Mouse (Mus musculus): Measurements from ENCODE around the gene Tnik. TPM values are rescaled to one million over a fixed set of nuclear protein-coding genes. Genes with fewer than 3 reads are reported as not detected.

The Tnik gene
- 10 to 100 TPM; 44.9 to 49.8 TPM for polyA plus RNA-seq (2017; shearing (Covaris generic))

DNA sequence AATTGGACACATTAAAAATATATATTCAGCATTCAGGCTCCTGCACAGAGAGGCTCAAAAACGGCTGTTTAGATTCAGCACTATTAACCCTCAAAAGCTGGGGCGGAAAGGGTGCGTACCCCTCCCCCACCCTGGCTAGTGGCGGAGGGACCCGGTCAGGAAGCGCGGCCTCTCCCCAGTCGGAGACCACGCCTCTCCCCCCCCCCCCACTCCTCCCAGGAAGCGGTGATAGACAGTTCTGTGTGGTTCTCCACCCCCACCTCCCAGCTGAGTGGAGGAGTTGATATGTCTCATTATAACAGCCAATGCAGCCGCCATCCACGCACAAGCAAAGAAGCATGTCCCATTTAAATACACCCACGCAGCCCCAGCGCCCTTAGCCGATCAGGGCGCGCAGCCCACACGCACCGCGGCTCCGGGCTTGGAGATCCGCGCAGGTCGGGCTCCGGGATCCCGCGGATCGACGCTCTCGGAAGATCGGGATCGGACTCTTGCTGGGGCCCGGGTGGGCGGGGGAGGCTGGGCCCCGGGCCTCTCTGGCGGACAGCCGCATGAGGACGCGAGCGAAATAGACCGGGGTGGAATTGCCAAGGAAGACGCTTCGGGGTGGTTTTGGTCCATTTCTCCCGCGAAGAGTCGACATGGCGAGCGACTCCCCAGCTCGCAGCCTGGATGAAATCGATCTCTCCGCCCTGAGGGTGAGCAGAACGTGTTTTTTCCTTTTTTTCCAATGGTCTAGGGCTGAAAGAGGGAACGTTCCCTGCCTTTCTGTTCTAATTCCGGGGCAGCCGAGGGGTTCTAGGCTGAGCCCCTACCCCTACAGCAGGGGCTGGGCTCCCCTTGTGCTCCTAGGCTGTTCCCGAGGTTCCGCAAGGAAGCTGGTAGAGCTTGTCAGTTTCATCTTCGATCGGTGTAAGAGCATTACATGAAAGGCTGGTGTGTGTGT is at the start of gene Tnik:
Tnik (plus strand) TSS at position 213 of the 946 bp plus-strand sequence.
- peak; percentile 88 for ATAC-seq

- ATAC-seq, result no peak
Observed at GRCm38 (mm10) chr3:28214886-28215311, 48.1 kb upstream of the Tnik start.

- ATAC-seq, result no peak
Observed at GRCm38 (mm10) chr3:28217001-28217400, 46.0 kb upstream of the Tnik start.

- ATAC-seq, result no peak
Observed at GRCm38 (mm10) chr3:28219533-28219932, 43.5 kb upstream of the Tnik start.

DNA sequence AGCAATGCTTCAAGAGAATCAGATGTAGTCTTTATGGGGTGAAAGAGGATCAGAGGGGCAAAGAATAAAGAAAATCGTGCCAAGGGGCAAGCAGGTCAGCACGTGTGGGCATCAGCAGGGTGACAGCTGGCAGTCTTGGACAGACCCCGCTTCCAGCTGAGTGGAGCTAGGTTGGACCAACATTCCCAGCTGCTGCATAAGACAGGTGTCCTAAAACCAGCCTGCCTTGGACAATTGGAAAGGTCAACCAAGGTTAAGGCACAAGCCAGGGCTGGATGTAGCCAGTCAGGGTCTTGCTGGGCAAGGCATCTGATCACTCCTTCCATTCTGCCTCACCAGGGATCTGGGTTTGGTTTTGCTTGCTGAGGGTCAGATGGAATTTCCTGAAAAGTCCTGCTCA is 43.0 kb upstream of the Tnik start:
- no peak for ATAC-seq

DNA sequence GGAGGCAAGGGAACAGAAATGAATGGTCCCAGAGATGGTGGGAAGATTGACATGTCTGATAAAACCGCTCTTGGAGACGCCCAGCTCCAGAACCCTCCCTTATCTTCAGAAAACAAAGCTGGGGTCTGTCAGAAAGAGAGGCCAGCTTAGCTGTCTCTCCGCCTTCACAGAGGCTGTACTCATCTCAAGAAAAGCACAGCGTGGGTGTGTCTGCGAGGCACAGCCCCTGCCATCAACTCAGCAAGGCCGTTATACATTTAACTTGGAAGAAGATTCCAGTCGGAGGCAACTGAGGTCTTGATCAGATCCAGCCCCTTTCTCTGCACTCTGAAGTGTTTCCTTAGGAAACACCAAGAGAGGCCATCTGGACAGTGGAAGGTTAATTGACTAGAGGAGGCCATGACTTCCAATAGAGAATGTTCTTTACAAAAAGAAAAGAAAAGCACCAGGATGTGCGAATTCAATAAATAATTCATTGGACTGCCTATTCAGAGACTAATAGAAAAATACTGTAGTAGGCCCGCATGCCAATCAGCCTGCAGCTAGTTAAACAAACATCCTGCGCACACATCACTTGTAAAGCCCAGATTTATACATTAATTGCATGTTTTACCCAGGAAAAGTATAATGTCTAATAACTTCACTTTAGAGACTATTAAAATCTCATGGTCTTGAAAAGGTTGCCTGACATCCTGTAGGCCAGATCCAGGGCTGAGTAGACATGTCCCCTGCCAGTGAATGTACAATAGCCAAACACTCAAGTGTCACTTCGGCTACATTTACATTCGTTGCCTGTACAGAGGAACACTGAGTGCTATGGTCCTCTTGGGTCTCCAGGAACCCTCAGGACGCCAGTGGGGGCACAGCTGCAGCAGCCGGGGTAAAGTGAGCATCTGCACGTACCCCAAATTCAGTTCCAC is 38.3 kb upstream of the Tnik start:
- ATAC-seq, result no peak

- ATAC-seq, result no peak
Observed at GRCm38 (mm10) chr3:28225357-28225905, 37.6 kb upstream of the Tnik start.

- no peak for ATAC-seq
Observed at GRCm38 (mm10) chr3:28226181-28226580, 36.8 kb upstream of the Tnik start.

DNA sequence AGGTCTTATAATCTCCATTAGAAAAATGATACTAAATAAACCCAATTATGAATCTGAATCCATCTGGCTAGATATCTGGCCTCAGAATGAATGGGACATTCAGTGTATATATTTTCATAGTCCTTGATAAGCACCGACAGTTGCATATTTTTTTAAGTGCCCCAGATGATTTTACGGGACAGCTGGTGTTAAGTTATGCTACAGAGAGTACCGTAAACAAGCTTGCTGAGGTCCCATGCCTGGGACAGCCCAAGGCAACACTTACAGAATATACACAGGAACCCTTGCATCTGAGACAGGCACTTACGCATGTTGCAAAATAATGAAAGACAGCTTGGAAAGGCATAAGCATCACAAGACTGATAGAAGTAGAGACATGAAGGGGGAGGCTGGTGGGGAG is 34.1 kb upstream of the Tnik start:
- ATAC-seq, result no peak

DNA sequence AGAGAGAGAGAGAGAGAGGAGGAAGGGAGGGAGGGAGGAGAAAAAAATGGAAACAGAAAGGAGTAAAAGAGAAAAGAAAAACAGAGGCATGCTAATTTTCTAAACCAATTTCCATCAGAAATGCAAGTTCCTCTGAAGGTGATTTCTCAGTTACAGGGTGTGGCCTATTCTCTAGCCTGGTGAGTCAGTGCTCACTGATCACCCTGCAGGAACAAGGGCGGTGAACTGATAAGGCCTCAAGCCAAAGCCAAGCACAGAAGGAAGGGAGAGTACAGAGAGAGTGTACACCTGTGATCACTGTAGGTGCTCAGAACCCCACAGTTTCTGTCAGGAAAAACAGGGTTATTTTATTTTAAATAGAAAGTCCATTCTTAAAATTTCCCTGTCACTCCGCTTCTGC is 33.5 kb upstream of the Tnik start:
- ATAC-seq, result no peak

DNA sequence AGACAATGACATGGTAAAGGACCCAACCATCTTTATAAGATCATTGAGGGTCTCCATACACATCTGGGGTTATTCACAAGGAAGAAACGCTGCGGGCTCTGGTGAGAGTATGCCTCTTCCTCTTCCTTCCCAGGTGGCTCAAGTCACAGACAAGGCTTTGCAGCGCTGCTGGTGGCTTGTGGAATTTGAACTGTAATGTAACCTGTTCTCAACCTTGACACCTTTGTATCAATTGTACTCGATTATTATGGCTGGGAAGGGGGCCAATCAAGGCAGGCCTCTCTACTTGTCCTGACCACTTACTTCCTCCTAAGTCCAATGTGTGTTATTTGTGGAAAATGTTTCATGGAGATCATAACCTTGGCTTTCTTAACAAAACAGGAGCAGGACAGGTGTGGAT is 30.1 kb upstream of the Tnik start:
- ATAC-seq, result no peak

DNA sequence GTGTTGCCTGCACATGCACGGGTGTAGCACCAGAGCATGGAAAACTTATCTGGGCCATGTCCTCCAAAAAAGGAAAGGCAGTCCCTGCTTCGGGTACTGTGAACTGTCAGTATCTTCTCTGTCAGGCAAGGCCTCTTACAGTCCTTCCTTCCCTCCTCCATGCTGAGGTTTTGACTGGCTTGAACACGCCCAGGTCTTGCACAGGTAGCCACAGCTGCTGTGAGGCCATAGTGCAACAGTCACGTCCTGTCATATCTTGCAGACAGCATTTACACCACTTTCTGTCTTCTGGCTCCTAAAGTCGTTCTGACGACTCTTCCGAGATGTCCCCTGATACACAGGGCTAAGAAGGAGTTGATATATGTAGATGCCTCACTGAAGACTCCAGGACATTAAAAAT is 28.8 kb upstream of the Tnik start:
- ATAC-seq, result no peak

GRCm38 (mm10) chr3:28236689-28237088 is 26.3 kb upstream of the Tnik start:
- peak; percentile 54 for ATAC-seq

GRCm38 (mm10) chr3:28238136-28238535 is 24.9 kb upstream of the Tnik start:
- ATAC-seq, result no peak

DNA sequence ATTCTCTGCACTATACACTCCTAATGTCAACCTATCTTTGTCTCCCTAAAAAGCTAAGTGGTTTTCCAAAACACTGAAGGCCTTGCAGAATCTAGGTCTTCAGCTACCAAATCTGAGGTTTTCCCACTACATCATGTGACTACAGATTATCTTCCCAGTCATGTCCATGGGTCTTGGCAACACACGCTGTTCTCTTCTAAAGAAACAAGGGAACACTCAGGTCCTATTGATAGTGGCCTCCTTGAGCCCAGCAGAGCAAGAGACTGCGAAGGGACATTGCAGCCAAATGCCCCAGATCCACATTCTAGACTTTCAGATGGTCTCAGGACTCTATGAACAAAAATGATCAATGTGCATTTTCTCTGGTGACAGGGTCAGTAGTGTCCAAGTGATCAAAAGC is 20.5 kb upstream of the Tnik start:
- no peak for ATAC-seq

DNA sequence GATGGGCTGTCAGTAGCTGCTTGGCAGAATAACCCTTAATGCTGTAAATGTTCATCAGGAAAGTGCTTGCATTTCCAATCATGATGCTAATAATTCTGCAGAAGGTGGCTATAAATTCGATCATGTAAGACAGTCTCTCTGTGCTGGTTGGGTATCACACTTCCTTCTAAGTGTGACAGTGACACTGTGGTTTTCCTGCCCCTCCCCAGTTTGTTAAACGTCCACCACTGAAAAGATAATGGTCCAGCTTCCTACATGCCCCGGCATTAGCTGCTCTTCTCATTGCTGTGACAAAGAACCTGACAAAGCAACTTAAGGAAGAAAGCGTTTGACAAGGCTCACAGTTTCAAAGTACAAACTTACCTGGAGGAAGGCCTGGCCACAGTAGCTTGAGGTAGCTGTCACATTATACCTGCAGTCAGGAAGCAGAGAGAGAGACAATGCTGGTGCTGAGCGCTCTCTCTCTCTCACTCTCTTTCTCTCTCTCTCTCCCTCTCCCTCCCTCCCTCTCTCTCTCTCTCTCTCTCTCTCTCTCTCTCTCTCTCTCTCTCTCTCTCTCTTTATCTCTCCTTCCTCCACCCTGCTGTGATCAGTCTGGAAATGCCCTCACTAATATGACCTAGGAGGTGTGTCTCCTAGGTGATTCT is 18.6 kb upstream of the Tnik start:
- ATAC-seq, result no peak

DNA sequence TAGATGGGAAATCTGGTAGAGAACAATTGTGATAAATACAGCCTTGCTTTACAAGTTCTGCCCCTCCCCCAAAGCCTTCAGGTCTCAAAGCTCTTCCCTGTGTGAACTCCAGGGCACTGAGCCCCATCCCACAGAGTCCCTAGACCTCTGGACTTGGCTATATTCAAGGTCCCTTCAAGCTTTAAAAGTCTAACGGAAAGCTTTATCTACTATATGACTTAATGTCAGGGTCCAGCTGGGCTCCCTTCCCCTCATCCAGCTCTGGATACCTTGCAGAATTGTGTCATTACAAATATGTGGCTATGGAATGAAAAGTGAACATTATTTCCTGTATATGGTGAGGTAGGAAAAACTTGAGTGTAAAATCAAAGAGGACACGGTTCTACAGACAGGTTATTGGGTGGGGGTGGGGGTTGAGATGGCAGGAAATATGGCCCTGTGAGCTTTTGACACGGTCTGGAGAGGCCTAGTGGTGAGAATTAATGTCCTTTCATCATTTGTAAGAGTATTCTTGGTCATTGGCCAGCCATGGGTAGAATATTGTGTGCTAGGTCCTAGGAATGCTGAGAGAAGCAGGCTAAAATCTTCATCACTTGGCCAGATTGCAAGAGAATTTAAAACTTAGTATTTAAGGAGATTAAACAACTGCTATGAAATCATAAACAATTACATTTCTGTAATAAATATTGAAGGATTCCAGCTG is 14.6 kb upstream of the Tnik start:
- ATAC-seq, result no peak

GRCm38 (mm10) chr3:28255711-28256110 is 7.3 kb upstream of the Tnik start:
- ATAC-seq, result no peak

DNA sequence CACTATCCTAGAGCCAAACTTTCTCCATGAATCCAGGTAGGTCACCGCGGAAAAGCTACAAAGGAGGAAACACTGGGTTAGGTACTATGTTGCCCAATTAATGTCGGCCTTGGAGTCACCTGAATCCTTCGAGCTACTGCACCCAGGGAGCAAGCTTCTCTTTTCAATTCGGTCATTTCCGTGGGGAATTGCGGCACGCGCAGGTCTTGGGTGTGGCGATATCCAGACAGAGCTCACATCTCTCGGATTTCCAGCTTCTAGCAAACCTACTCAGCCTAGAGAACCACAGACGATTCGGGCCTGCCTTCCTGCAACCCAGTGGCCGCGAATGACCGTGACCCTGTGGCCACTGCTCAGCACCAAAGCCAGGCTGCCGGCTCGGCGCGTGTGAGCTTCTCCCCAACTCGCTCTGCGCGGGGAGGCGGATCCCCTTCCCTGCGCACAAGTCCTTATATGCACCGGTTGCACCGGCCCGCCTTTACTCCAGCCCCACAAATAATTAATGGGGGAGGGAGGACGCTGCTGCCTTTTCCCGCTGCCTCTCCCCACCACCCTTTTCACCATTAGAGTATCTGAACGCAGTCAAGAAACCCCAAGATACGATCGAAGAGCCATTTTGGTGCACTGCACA is 528 bp upstream of the Tnik start:
- ATAC-seq, result peak; percentile 19

GRCm38 (mm10) chr3:28263948-28264840 is 1.2 kb downstream of the Tnik start:
- ATAC-seq, result peak; percentile 47

DNA sequence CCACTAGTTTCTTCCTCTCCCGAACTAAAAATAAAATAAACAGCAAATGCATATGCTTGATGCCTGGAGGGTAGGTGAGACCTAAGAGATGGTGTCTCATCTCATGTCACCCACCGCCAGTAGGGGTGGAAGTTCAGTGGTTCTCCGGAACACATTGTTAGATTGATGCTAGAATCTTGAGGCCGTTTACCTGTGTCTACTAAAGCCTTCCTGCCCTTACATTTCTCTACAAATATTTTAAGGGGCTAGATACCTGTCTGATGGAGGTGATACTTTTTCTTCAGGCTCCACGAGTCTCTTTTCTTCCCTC is 1.8 kb downstream of the Tnik start:
- no peak for ATAC-seq

All from activated CD4-positive, CD25-positive, alpha-beta regulatory T cell, adult 4 months (primary cell).